Mouse (Mus musculus) layer of hippocampus, adult 8-10 months (tissue): ENCODE data around the gene Haus6. TPM values are rescaled to one million over a fixed set of nuclear protein-coding genes. Genes with fewer than 3 reads are reported as not detected.
"Not testable (repeated sequence)": the region's sequence is repeated elsewhere in the genome, so short reads cannot be mapped to it uniquely, and the experiment has no call there.

ENCODE experiments used
- DNase-seq, 2 experiments: peaks; one replicate each; pipeline ENCODE4 v3.0.0; 2022; ENCODE audit warnings: low spot score in 2 of 2
- total RNA-seq, 4 experiments: library from RNA; stranded (reverse); gene quantifications; 2 replicates each; pipeline ENCODE4 v1.2.4; 2022

Haus6 gene
- 10 to 100 TPM in 2 of 4 experiments, 1 to 10 TPM in 2; 6.9 to 13.7 (median 9.8) TPM for total RNA-seq

- peak; percentile 93 for DNase-seq
These were observed at the start of gene Haus6 for GRCm38 (mm10) chr4:86611524-86612288. Haus6 (minus strand) TSS chr4:86612055.

DNA sequence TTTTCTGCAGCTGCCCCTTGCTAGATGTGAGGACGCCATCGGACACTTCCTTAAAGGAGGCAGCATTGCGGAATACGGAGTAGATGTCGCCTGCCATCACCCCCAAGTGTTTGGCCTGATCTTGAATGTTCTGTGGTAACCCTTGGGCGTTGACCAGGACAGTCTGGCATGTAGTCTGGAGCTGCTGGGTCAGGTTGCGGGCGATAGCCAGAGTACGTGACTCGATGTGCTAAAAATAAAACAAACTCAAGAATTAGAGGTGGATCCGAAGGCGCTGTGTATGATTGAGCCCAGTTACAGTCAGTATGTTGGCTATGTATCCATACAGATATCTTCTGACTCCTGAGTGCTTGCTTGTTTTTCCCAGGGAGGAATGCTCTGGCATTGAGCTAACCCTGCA, 45.3 kb upstream of the Haus6 start:
- DNase-seq = no peak

- DNase-seq = not testable (repeated sequence)
These were observed 44.6 kb upstream of the Haus6 start for GRCm38 (mm10) chr4:86656410-86656809.

GRCm38 (mm10) chr4:86651686-86652384, 40.0 kb upstream of the Haus6 start:
- DNase-seq = no peak

GRCm38 (mm10) chr4:86648394-86648793, 36.5 kb upstream of the Haus6 start:
- not testable (repeated sequence) for DNase-seq

- DNase-seq = not testable (repeated sequence)
These were observed 25.7 kb upstream of the Haus6 start for GRCm38 (mm10) chr4:86637561-86637960.

DNA sequence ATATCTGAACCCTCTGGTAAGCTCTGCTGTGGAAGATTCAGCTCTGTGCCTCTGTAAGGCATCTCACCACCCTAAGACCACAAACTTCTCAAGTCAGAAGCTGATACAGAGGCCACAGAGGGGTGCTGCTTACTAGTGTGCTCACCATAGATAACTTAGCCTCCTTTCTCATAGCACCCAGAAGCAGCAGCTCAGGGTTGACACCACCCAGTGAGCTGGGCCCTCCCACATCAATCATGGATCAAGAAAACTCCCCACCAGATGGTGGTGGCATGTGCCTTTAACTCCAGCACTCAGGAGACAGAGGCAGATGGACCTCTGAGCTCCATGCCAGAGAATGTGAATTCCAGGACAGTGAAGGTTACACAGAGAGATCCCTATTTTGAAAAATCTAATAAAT, 23.0 kb upstream of the Haus6 start:
- not testable (repeated sequence) for DNase-seq

DNA sequence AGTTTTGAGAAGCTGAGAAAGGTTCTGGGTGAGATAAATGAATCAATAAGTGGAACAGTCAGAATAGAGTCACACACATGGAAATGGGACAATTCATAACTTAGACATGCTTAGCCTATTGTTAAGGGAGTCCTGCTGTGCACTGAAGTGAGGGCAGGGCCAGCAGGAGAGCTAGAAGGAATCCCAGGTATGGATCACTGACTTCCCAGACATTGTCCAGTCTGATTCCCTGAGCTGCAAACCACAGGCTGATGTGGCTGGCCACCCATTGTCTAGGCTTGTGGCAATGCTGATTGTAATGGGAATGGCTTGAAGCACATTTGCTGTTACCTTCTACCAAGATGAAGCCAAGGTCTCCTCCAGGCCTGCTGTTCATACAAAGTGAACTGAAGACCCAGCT, 22.5 kb upstream of the Haus6 start:
- not testable (repeated sequence) for DNase-seq

DNA sequence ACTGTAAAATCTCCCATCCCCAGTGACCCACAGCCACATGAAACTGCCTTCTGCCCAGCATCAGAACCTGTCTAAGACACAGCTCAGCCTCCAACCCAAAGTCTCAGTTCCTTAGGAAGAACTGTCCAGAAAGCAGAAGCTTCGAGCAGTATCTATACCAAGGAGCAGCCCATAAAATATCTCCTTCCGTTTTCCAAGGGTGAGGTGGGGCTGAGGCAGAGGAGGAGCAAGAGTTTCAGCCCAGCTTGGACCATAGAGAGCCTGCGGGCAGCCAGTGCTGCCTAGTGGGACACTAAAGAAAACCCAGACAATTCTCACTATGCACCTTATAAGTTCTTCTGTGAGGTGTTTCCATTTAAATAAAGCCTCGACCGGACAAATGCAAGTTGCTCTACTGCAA, 20.7 kb upstream of the Haus6 start:
- DNase-seq = not testable (repeated sequence)

DNA sequence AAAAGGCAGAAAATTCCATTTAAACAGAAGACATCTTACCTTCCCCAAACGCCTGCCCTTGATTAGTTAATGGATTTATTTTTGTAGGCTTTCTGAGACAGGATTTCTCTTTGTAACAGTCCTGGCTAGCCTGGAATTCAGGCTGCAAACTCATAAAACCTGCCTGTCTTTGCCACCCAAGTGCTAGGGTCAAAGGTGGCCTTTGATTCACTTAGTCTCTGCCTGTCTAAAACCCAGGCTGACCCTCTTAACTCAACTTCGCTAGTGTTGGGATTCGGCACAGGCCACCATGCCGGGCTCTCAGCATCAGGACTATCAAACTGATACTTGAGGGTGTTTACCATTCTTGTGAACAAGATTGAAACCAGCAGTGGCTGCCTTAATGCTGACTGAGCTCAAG, 20.0 kb upstream of the Haus6 start:
- no peak for DNase-seq

DNA sequence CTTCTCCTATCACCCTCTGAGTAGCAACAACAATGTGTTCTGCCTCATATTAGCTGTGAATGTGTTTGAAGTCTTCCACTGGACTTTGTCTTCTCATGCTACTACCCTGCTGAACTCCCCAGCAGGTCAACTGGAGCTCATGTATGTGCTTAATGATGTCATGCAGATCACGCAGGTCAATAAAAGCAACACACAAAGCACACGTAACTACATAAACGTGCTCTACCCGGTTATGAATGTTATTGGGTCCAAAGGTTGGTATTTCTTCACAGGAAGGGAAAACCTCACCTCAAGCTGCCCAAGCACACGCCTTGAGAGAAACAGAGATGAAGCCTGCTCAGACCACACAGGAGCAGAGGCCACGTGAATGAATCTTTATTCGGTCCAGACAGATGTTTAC, 14.6 kb upstream of the Haus6 start:
- not testable (repeated sequence) for DNase-seq

DNA sequence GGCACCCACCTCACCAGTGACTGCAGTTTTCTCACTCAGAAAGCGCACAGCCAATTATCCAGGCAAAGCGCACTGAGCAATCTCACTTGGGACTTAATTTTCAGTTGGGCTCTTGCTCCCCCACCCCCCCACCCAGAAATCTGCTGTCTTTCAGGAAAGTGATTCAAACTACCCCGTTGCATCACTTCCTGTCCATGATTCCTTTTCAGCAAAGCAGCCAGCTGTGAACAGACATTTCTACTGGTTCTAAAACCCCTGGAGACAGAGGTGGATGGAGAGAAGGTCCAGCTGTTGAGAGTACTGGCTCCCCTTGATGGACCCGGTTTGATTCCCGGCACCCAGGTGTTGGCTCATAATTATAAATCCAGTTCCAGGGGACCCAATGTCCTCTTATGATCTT, 13.6 kb upstream of the Haus6 start:
- no peak for DNase-seq

DNA sequence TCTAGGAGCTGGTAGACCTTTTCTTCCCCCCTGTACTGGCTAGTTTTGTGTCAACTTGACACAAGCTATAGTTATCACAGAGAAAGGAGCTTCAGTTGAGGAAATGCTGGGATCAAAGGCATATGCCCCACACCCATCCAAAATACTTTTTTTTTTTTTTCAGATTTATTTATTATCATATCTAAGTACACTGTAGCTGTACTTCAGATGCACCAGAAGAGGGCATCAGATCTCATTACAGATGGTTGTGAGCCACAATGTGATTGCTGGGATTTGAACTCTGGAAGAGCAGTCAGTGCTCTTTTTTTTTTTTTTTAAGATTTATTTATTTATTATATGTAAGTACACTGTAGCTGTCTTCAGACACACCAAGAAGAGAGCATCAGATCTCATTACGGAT, 10.7 kb upstream of the Haus6 start:
- not testable (repeated sequence) for DNase-seq

GRCm38 (mm10) chr4:86622116-86622515, 10.3 kb upstream of the Haus6 start:
- DNase-seq = no peak

DNA sequence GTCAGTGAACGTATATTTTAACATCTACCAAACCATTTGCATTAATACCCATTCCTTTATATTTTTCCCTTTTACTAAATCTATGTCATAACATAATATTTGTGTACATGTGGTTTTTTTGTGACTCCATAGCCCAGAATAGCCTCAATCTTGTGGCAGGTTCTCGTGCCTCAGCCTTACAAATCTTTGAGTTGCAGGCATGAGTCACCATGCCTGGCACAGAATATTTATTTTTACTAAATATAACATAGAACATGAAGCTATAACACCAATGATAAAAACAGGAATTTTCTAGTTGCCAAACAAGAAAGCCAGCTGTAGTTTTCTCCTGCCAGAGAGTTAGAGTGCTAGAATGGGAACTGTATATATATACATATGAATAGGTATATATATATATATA, 8.7 kb upstream of the Haus6 start:
- DNase-seq = no peak

- DNase-seq = no peak
These were observed 400 bp upstream of the Haus6 start for GRCm38 (mm10) chr4:86612289-86612620.

DNA sequence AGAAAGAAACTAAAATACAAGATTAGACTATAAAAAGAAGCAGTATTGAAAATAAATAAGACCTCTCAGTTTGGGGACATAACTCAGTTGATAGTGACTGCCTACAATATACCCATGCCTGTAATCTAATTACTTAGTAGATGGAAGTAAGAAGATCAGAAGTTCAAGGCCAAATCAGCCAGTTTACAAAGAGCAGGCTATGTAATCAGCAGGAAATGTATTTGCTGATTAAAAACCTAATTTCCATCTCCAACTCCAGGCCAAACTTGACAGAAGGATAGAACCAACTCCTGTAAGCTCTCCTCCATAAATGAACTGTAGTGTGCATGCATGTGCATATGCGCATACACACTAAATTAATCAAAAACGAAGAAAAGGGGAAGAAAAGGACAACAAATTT, 20.6 kb downstream of the Haus6 start:
- DNase-seq = no peak

GRCm38 (mm10) chr4:86588236-86588635, 23.6 kb downstream of the Haus6 start:
- no peak for DNase-seq

- DNase-seq = no peak
These were observed 31.3 kb downstream of the Haus6 start for GRCm38 (mm10) chr4:86580591-86580990.

DNA sequence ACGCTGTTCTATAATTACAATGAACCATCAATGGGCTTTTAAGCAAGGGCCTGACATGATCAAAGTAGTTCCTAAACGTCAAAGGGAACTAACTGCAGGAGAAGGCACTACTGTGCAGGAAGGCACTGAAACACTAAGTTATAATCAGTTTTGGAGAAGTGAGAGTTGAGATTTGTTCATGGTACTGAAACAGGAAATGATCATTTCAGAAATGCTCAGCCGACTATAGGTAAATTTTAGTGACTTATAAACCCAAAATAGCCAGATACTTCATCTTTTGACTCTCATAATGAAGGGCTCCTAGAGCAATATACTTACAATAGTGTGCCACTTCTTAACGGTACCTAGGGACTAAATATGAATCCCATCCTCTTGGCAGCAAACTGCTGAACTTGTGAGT, 31.8 kb downstream of the Haus6 start:
- DNase-seq = no peak

DNA sequence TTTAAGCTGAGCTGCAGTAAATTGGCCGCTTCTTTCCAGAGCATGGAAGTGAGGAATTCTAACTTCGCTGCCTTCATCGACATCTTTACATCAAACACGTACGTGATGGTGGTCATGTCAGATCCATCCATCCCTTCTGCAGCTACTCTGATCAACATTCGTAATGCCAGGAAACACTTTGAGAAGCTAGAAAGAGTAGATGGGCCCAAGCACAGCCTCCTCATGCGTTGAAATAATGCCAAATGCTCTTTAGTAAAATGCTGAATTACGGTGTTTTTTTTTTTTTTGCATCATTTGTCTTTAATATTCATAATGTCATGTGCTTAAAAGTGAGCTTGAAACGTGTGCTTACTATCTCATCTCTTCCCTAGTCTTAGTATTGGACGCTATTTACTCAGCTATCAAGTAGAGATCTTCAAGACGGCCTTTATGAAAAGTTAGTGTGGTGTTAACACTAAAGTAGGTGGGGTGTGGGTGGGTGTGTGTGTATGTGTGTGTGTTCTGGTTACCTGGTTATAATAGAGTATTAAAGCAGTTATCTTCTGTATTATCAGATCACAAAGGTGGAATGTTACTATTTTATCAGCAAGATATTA, 35.1 kb downstream of the Haus6 start:
- no peak for DNase-seq

- DNase-seq = peak; percentile 24 to 29
These were observed 35.7 kb downstream of the Haus6 start for GRCm38 (mm10) chr4:86576120-86576541.
